Comparison of ENCODE assay signal across 8 mouse cellular contexts in genomic region chr9:60939858-60940804, GRCm38 (mm10).
A peak's percentile ranks its signal among the peaks of the same experiment; 100 is the strongest.
DNase-seq lines count a peak whose midpoint lies in the region; ATAC-seq and TF ChIP-seq lines count a peak whose summit lies in the region.

No protein-coding gene starts in this region.

- DNase-seq in ZHBTc4 (ENCODE audit: low read depth, low spot score) = peak; percentile 93
- DNase-seq in cerebellum, postnatal 36 days = peak; percentile 35 to 51
- peak; percentile 98 for DNase-seq in gastrocnemius, postnatal 10 days
- peak; percentile 99 for DNase-seq in limb, embryonic 10.5 days (ENCODE audit: low spot score)
- DNase-seq in midbrain, postnatal 0 days (ENCODE audit: low spot score) = peak; percentile 90
- peak; percentile 54 to 68 for DNase-seq in spleen, postnatal 14 days (ENCODE audit: low spot score in 2 of 2)
- DNase-seq in adipocyte (ENCODE audit: low spot score) = no peak

- no peaks in the 10 kb centered on the region for H3K9me3 ChIP-seq in intestine, embryonic 16.5 days (ENCODE audit: control insufficient read depth, low read length)
- H3K9me3 ChIP-seq in limb, embryonic 10.5 days (replicated peaks) = no peaks in the 10 kb centered on the region
- no peaks in the 10 kb centered on the region for H3K9me3 ChIP-seq in midbrain, postnatal 0 days (ENCODE audit: low read length)

- peaks cover 2% of the 10 kb centered on the region; the same call in 1 of the 2 replicates for H3K4me1 ChIP-seq in intestine, embryonic 16.5 days (ENCODE audit: control insufficient read depth, insufficient read depth, low read length)
- peaks cover 17% of the 10 kb centered on the region for H3K4me1 ChIP-seq in limb, embryonic 10.5 days
- H3K4me1 ChIP-seq in midbrain, postnatal 0 days (ENCODE audit: insufficient read depth, low read length) = peaks cover 9% of the 10 kb centered on the region; the same call in 1 of the 2 replicates

- peak; percentile 87 for TF ChIP-seq CTCF in midbrain, postnatal 0 days (IDR thresholded peaks at IDR 0.05)

- ATAC-seq in intestine, embryonic 16.5 days = peak; percentile 87
- peak; percentile 63; the same call in 1 of the 2 replicates for ATAC-seq in midbrain, postnatal 0 days (ENCODE audit: low FRiP score)

- H3K9ac ChIP-seq in intestine, embryonic 16.5 days (ENCODE audit: low read depth, low read length) = no peak overlapping the region
- no peak overlapping the region for H3K9ac ChIP-seq in midbrain, postnatal 0 days (replicated peaks; ENCODE audit: low read length, poor library complexity, severe bottlenecking)

- no peaks in the 10 kb centered on the region for H3K27me3 ChIP-seq in intestine, embryonic 16.5 days (replicated peaks; ENCODE audit: control insufficient read depth, insufficient read depth, low read length)
- H3K27me3 ChIP-seq in limb, embryonic 10.5 days (ENCODE audit: low read depth, poor library complexity, severe bottlenecking) = peaks cover 48% of the 10 kb centered on the region
- no peaks in the 10 kb centered on the region for H3K27me3 ChIP-seq in midbrain, postnatal 0 days (ENCODE audit: insufficient read depth, low read length)

- H3K4me2 ChIP-seq in intestine, embryonic 16.5 days (ENCODE audit: low read depth, low read length) = no peak overlapping the region
- 0 out of 2 replicates have a peak overlapping the region, but pooled peaks have one; percentile 6 for H3K4me2 ChIP-seq in midbrain, postnatal 0 days (ENCODE audit: low read depth, low read length, poor library complexity, severe bottlenecking)

- no peak overlapping the region for H3K27ac ChIP-seq in intestine, embryonic 16.5 days (ENCODE audit: low read length)
- H3K27ac ChIP-seq in limb, embryonic 10.5 days = peak overlapping the region; percentile 73
- no peak overlapping the region for H3K27ac ChIP-seq in midbrain, postnatal 0 days (ENCODE audit: low read depth, low read length)

- H3K36me3 ChIP-seq in intestine, embryonic 16.5 days (ENCODE audit: control insufficient read depth, insufficient read depth, low read length) = no peaks in the 10 kb centered on the region
- H3K36me3 ChIP-seq in limb, embryonic 10.5 days = no peaks in the 10 kb centered on the region
- H3K36me3 ChIP-seq in midbrain, postnatal 0 days (ENCODE audit: insufficient read depth, low read length) = no peaks in the 10 kb centered on the region

- no peak overlapping the region for H3K4me3 ChIP-seq in intestine, embryonic 16.5 days (ENCODE audit: low read length)
- peak overlapping the region; percentile 27 for H3K4me3 ChIP-seq in limb, embryonic 10.5 days
- H3K4me3 ChIP-seq in midbrain, postnatal 0 days (ENCODE audit: low read depth, low read length) = no peak overlapping the region

- 30% methylated on average over 18 of the region's 18 CpGs for WGBS in intestine, embryonic 16.5 days
- WGBS in limb, embryonic 10.5 days = 20% methylated on average over 18 of the region's 18 CpGs
- 21% methylated on average over 18 of the region's 18 CpGs for WGBS in midbrain, postnatal 0 days
